Mouse (Mus musculus) CH12.LX (cell line): ENCODE results near the gene Ndufb3. TPM values are rescaled to one million over a fixed set of nuclear protein-coding genes. Genes with fewer than 3 reads are reported as not detected.

Experiments
- DNase-seq: peaks from one replicate; pipeline ENCODE4 v3.0.0-alpha.2; 2013; ENCODE audit errors: extremely low read depth
- H3K27ac ChIP-seq: 2 replicates; pipeline ENCODE4 v1.5.1; 2012; ENCODE audit warnings: low read depth, mild to moderate bottlenecking, control low read depth, moderate library complexity; ENCODE audit not compliant: insufficient read depth
- H3K27me3 ChIP-seq: replicated peaks from 2 replicates; pipeline ENCODE3; 2012; ENCODE audit warnings: inconsistent platforms
- H3K36me3 ChIP-seq, 2 experiments: replicated peaks in 1 of 2; 2 replicates each; pipeline versions ENCODE3 to v1.6.1; 2012; ENCODE audit warnings: inconsistent platforms in 1 of 2, low read length in 1 of 2, mild to moderate bottlenecking in 1 of 2, mixed read lengths in 1 of 2, moderate library complexity in 1 of 2; ENCODE audit not compliant: control insufficient read depth in 1 of 2, insufficient read depth in 1 of 2
- H3K4me1 ChIP-seq, 2 experiments: 2 replicates each; pipeline ENCODE4 v1.6.1; 2012; ENCODE audit warnings: inconsistent platforms in 1 of 2, moderate library complexity in 1 of 2; ENCODE audit not compliant: insufficient read depth in 2 of 2, control insufficient read depth in 1 of 2
- H3K4me2 ChIP-seq: 2 replicates; pipeline ENCODE4 v1.6.1; 2012; ENCODE audit warnings: low read depth, mild to moderate bottlenecking, control low read depth; ENCODE audit not compliant: poor library complexity, insufficient read depth, severe bottlenecking
- H3K4me3 ChIP-seq, 3 experiments: fragments of 150-350 bp in 1 of 3; sonication (generic) in 1 of 3; replicated peaks in 1 of 3; 2 replicates each; pipeline versions ENCODE3 to v1.5.1; 2011 to 2012; ENCODE audit warnings: low read depth in 2 of 3, low read length in 2 of 3, mild to moderate bottlenecking in 2 of 3, moderate library complexity in 2 of 3, control low read depth in 1 of 3, improper control_type of control experiment in 1 of 3, inconsistent platforms in 1 of 3, mixed read lengths in 1 of 3; ENCODE audit not compliant: poor library complexity in 1 of 3
- H3K79me2 ChIP-seq: replicated peaks from 2 replicates; pipeline ENCODE4 v1.6.1; 2012; ENCODE audit warnings: mild to moderate bottlenecking, moderate library complexity; ENCODE audit not compliant: control insufficient read depth, poor library complexity, insufficient read depth, severe bottlenecking; ENCODE audit errors: extremely low read depth
- H3K9ac ChIP-seq: 2 replicates; pipeline ENCODE4 v1.6.1; 2012; ENCODE audit warnings: low read depth, mild to moderate bottlenecking, control low read depth, moderate library complexity; ENCODE audit not compliant: insufficient read depth
- H3K9me3 ChIP-seq: replicated peaks from 2 replicates; pipeline ENCODE3; 2012; ENCODE audit warnings: low read length, inconsistent platforms, mixed read lengths
- BHLHE40 ChIP-seq: IDR thresholded peaks from 2 replicates; pipeline ENCODE4 v1.6.1; 2011; ENCODE audit warnings: mild to moderate bottlenecking, low read depth, low read length, improper control_type of control experiment
- CHD1 ChIP-seq: IDR thresholded peaks from 2 replicates; pipeline ENCODE4 v1.6.1; 2012; ENCODE audit warnings: low read depth, low read length, improper control_type of control experiment, inconsistent platforms
- CHD2 ChIP-seq: IDR thresholded peaks from 2 replicates; pipeline ENCODE4 v1.6.1; 2011; ENCODE audit warnings: low read length, improper control_type of control experiment
- CTCF ChIP-seq, 2 experiments: IDR thresholded peaks in 1 of 2; conservative IDR thresholded peaks in 1 of 2; 2 replicates each; pipeline ENCODE4 v1.5.1; 2011 to 2012; ENCODE audit warnings: low read depth in 2 of 2, low read length in 2 of 2, improper control_type of control experiment in 1 of 2, inconsistent platforms in 1 of 2, mild to moderate bottlenecking in 1 of 2, moderate library complexity in 1 of 2
- ELF1 ChIP-seq: IDR thresholded peaks from 2 replicates; pipeline ENCODE4 v1.6.1; 2014; ENCODE audit warnings: low read depth, mild to moderate bottlenecking, inconsistent platforms, low read length, improper control_type of control experiment
- ETS1 ChIP-seq: conservative IDR thresholded peaks from 2 replicates; pipeline ENCODE4 v1.6.1; 2012; ENCODE audit warnings: low read depth, mild to moderate bottlenecking, inconsistent platforms, low read length, improper control_type of control experiment, moderate library complexity
- GABPA ChIP-seq: IDR thresholded peaks from 2 replicates; pipeline ENCODE4 v1.6.1; 2012; ENCODE audit warnings: low read depth, low read length, improper control_type of control experiment, inconsistent platforms; ENCODE audit not compliant: insufficient replicate concordance
- HCFC1 ChIP-seq: IDR thresholded peaks from 2 replicates; pipeline ENCODE4 v1.6.1; 2012; ENCODE audit warnings: low read depth, mild to moderate bottlenecking, inconsistent platforms, low read length, improper control_type of control experiment
- MAZ ChIP-seq: IDR thresholded peaks from 2 replicates; pipeline ENCODE4 v1.6.1; 2012; ENCODE audit warnings: low read depth, mild to moderate bottlenecking, inconsistent platforms, low read length, improper control_type of control experiment, moderate library complexity
- MEF2A ChIP-seq: IDR thresholded peaks from 2 replicates; pipeline ENCODE4 v1.6.1; 2014; ENCODE audit warnings: low read depth, mild to moderate bottlenecking, inconsistent platforms, low read length, improper control_type of control experiment, borderline replicate concordance
- NELFE ChIP-seq: IDR thresholded peaks from 2 replicates; pipeline ENCODE4 v1.6.1; 2011; ENCODE audit warnings: low read depth, low read length, improper control_type of control experiment
- NRF1 ChIP-seq: IDR thresholded peaks from 2 replicates; pipeline ENCODE4 v1.6.1; 2014; ENCODE audit warnings: low read depth, mild to moderate bottlenecking, inconsistent platforms, low read length, improper control_type of control experiment, moderate library complexity
- RAD21 ChIP-seq: IDR thresholded peaks from 2 replicates; pipeline ENCODE4 v1.6.1; 2011; ENCODE audit warnings: low read depth, mild to moderate bottlenecking, low read length, improper control_type of control experiment, moderate library complexity
- SIN3A ChIP-seq: IDR thresholded peaks from 2 replicates; pipeline ENCODE4 v1.6.1; 2012; ENCODE audit warnings: low read length, improper control_type of control experiment, inconsistent platforms
- SMC3 ChIP-seq: IDR thresholded peaks from 2 replicates; pipeline ENCODE4 v1.6.1; 2011; ENCODE audit warnings: low read depth, low read length, improper control_type of control experiment
- TBP ChIP-seq: conservative IDR thresholded peaks from 2 replicates; pipeline ENCODE4 v1.6.1; 2011; ENCODE audit warnings: low read depth, low read length, improper control_type of control experiment
- UBTF ChIP-seq: IDR thresholded peaks from 2 replicates; pipeline ENCODE4 v1.6.1; 2012; ENCODE audit warnings: low read depth, mild to moderate bottlenecking, inconsistent platforms, low read length, improper control_type of control experiment, moderate library complexity
- USF1 ChIP-seq: IDR thresholded peaks from 2 replicates; pipeline ENCODE4 v1.6.1; 2014; ENCODE audit warnings: low read depth, mild to moderate bottlenecking, inconsistent platforms, low read length, improper control_type of control experiment
- ZC3H11A ChIP-seq: IDR thresholded peaks from 2 replicates; pipeline ENCODE4 v1.6.1; 2012; ENCODE audit warnings: low read depth, mild to moderate bottlenecking, inconsistent platforms, low read length, improper control_type of control experiment
- dilution Hi-C: fragments of 300-500 bp; cut with MboI; formaldehyde crosslinking; loops from 2 replicates; pipeline ENCODE4 v1.14.3; 2020; ENCODE audit warnings: low sequenced_read_pairs; ENCODE audit not compliant: extremely low pct_unique_long_range_greater_than_20kb, extremely low pct_ligation_motif_present
- in situ Hi-C: fragments of 300-500 bp; cut with MboI; formaldehyde crosslinking; loops from 3 replicates; pipeline ENCODE4 v1.14.3; 2019; ENCODE audit warnings: low sequenced_read_pairs, low pct_ligation_motif_present, low pct_unique_long_range_greater_than_20kb, mixed read lengths
- polyA plus RNA-seq: library from polyadenylated mRNA; unstranded; fragments of >175 nt; gene quantifications from 2 replicates; pipeline ENCODE4 v1.2.1, GENCODE M21; 2012; ENCODE audit warnings: low read depth; ENCODE audit not compliant: insufficient read length
- total RNA-seq, 2 experiments: library from RNA; depleted of rRNA; stranded (reverse); fragments of 300-350 nt in 1 of 2; fragments of >200 nt in 1 of 2; gene quantifications; 2 replicates each; pipeline ENCODE4 v1.2.3; 2012 to 2014

Ndufb3 gene
- total and polyA plus RNA-seq, 3 experiments = 62.9 to 184 (median 139) TPM

GRCm38 (mm10) chr1:58610611-58611010, 24.4 kb downstream of the Ndufb3 start:
- no peaks in the 10 kb centered on the region for H3K9me3 ChIP-seq
- dilution Hi-C loops (no loop called here), in situ Hi-C loops (no loop called here)
- H3K4me1 ChIP-seq = no peaks in the 10 kb centered on the region
- no peaks in the 10 kb centered on the region for H3K36me3 ChIP-seq
- H3K4me2 ChIP-seq = no peak overlapping the region
- no peak overlapping the region for H3K4me3 ChIP-seq
- DNase-seq = no peak
- no peak for TF ChIP-seq NRF1
- no peak for TF ChIP-seq SIN3A
- TF ChIP-seq BHLHE40 = no peak
- no peak for TF ChIP-seq CHD1
- TF ChIP-seq RAD21 = no peak
- no peak for TF ChIP-seq SMC3
- no peak for TF ChIP-seq CTCF (conservative IDR thresholded peaks at IDR 0.05 in 1 of 2, IDR thresholded peaks at IDR 0.05 in 1 of 2; ENCODE audit: low read depth in 2 of 2, low read length in 2 of 2)
- TF ChIP-seq ZC3H11A = no peak
- no peak for TF ChIP-seq MAZ
- TF ChIP-seq GABPA = no peak
- no peak overlapping the region for H3K9ac ChIP-seq
- no peak overlapping the region for H3K27ac ChIP-seq
- H3K27me3 ChIP-seq = no peaks in the 10 kb centered on the region
- H3K79me2 ChIP-seq = no peaks in the 10 kb centered on the region

DNA sequence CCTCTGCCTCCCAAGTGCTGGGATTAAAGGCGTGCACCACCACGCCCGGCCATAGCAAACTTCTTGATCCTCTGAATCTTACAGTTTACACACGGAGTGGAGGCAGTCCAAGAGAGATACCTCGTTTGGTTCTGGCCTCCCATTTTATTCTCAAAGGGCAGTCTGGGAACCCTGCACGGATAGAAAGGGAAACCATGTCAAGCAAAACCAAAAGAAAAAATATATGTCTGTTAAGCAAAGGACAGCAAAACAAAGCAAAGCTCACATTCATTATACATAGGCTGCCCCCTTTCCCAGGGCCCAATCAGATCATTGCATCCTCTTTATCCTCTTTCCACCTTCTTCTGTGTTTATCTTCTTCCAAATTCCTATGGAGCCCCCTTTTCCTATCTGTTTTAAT, 27.6 kb downstream of the Ndufb3 start:
- in situ Hi-C loops = no loop called here
- Histone ChIP-seq H3K4me3 (no peak overlapping the region), H3K4me1 (peaks cover 0 to 8% of the 10 kb centered on the region in 2 experiments; a peak in 2 of 4 replicates), H3K36me3 (no peaks in the 10 kb centered on the region), H3K9me3 (peaks cover 2% of the 10 kb centered on the region), H3K9ac (no peak overlapping the region), H3K27ac (no peak overlapping the region), H3K27me3 (no peaks in the 10 kb centered on the region), H3K4me2 (no peak overlapping the region), H3K79me2 (no peaks in the 10 kb centered on the region)
- TF ChIP-seq CHD2 (no peak), UBTF (no peak), NELFE (no peak), MEF2A (no peak), TBP (no peak), BHLHE40 (no peak), USF1 (no peak), ETS1 (no peak), SMC3 (no peak), HCFC1 (no peak), ELF1 (no peak), SIN3A (no peak)
- dilution Hi-C loops = no loop called here
- DNase-seq = peak; percentile 42
